Mouse (Mus musculus): ENCODE measurements at regions not wholly inside any gene's neighbourhood (a gene's known extent, or its start where the extent isn't known, plus 50 kb on each side); places are given as distances from the start of the nearest gene placed in this dataset.

GRCm38 (mm10) chr2:117959440-117959839 lies 152.2 kb upstream of the Thbs1 start:
- no peak for TF ChIP-seq CTCF (IDR thresholded peaks at IDR 0.05; ENCODE audit: low read depth, low read length)
- no peak for TF ChIP-seq POLR2A (IDR thresholded peaks at IDR 0.05; ENCODE audit: extremely low read depth, insufficient read depth, low read length)

Data from liver, adult 2 months (tissue).